Mouse (Mus musculus): Measurements from ENCODE around the gene Stkld1.

- TF ChIP-seq EP300 (IDR thresholded peaks at IDR 0.05; ENCODE audit: low read depth) (no peak), CTCF (IDR thresholded peaks at IDR 0.05; ENCODE audit: low read depth) (no peak)
These were observed 5.9 kb upstream of the Stkld1 start for GRCm38 (mm10) chr2:26927745-26928476.
